Mouse (Mus musculus): ENCODE measurements around the gene Leap2.

DNA sequence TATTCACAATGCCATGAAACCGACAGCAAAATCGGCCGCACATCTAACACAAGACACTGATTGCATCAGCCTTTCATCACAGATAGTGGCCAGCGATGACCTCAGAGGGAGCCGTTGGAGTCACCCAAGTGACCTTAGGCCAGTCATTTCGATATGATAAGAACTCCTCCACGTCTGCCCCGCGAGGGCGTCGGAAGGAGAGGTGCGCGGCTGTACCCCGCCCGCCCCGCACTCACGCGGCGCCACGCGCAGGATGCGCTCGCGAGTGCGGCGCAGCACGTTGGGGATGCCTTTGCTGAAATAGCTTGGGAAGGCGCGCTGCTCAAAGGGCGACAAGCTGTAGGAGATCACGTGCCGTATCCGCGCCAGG lies 7.3 kb upstream of the Leap2 start:
- TF ChIP-seq POLR2A (IDR thresholded peaks at IDR 0.05; ENCODE audit: borderline replicate concordance, insufficient read depth, low read length) (no peak), CTCF (IDR thresholded peaks at IDR 0.05; ENCODE audit: borderline replicate concordance, insufficient read depth, low read depth, low read length) (no peak)
